Mouse (Mus musculus) right cerebral cortex, adult 18-20 months (tissue): ENCODE measurements around the gene Olfr10.
"Not testable (repeated sequence)": the region's sequence is repeated elsewhere in the genome, so short reads cannot be mapped to it uniquely, and the experiment has no call there.

Source experiments
- DNase-seq: peaks from one replicate; pipeline ENCODE4 v3.0.0; 2022; ENCODE audit warnings: mixed read lengths

The Olfr10 gene

GRCm38 (mm10) chr11:49304441-49304840, at the start of gene Olfr10:
Gene Olfr10, plus strand, starts transcription at chr11:49304741.
- no peak for DNase-seq

DNA sequence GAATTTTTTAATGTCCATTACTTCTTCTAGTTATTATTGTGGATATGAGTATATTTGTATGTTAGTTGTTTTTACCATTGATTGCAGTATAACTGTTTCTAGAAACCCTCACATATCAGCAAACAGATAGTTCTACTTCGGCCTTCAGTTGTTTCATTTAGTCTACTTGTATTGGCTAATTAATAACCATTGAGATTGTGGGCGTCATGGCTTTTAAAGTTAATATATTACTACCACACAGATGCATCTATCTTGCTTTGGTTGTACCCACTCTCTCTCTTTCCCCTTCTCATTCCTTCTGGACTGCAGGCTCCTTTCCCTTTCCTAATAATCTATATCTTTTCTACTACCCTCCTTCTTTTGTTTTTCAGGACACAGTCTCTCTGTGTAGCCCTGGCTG, 45.2 kb upstream of the Olfr10 start:
- DNase-seq: no peak

DNA sequence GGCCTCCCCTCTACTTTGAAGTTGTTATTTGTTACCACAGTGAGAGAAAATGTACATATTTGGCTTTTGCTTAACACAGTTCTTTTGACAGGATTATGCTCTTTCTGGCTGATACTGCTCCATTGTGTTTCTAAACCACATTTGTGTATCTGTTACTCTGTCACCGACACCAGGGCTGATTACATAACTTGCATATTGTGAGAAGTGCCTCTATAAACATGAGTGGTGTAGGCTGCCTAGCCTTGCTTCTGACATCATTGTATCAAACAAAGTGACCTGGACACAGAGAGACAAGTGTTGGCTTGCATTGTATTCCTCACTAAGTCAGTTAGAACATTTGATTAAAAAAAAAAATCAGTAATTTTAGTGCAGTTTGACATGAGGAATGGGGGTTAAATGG, 44.7 kb upstream of the Olfr10 start:
- no peak for DNase-seq

- DNase-seq: no peak
Observed at GRCm38 (mm10) chr11:49260598-49261312, 43.8 kb upstream of the Olfr10 start.

DNA sequence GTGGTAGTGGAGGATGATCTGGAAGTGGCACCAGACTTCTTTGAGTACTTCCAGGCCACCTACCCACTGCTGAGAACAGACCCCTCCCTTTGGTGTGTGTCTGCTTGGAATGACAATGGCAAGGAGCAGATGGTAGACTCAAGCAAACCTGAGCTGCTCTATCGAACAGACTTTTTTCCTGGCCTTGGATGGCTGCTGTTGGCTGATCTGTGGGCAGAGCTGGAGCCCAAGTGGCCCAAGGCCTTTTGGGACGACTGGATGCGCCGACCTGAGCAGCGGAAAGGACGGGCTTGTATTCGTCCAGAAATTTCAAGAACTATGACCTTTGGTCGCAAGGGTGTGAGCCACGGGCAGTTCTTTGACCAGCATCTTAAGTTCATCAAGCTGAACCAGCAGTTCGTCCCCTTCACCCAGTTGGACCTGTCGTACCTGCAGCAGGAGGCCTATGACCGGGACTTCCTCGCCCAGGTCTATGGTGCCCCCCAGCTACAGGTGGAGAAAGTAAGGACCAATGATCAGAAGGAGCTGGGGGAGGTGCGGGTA, 43.2 kb upstream of the Olfr10 start:
- DNase-seq: no peak

DNA sequence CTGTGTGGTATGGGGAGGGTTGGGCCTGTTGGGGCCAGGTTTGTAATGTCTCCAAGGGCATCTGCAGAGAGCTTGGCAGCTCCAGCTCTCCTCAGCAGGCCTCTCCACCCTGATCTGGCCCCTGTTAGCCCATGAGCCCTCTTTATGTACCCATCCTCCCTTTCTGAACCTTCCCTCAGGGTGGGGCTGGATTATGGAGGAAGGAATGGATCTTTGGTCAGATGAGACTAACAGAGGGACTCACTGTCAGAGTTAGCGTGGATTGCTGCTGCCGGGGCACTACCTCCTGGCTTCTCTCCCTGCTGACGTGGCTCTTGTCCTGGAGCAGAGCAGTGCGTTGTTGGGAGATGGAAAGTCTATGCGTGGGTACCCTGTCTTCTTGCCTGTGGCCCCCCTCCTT, 42.3 kb upstream of the Olfr10 start:
- DNase-seq: no peak

GRCm38 (mm10) chr11:49263149-49263548, 41.4 kb upstream of the Olfr10 start:
- DNase-seq: no peak

DNA sequence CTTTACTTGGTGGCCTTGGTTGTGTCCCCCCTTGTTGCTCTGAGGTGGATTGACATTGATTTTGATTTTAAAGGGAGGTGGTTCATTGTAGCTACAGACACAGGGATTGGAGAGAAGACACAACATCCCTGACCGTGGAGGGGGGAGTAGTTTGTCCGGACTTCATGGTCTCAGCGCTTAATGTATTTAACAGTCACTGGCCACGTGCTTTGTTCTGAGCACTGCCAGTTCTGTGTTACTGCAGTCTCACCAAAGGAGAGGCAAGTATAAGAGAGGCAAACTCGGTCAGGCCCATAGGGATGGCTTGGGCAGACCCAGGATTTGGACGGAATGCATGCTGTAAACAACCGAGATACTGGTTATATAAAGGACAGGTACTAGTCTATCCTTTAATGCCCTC, 40.5 kb upstream of the Olfr10 start:
- no peak for DNase-seq

GRCm38 (mm10) chr11:49264622-49265021, 39.9 kb upstream of the Olfr10 start:
- DNase-seq: no peak

GRCm38 (mm10) chr11:49265101-49265500, 39.4 kb upstream of the Olfr10 start:
- no peak for DNase-seq

GRCm38 (mm10) chr11:49266671-49267070, 37.9 kb upstream of the Olfr10 start:
- no peak for DNase-seq

DNA sequence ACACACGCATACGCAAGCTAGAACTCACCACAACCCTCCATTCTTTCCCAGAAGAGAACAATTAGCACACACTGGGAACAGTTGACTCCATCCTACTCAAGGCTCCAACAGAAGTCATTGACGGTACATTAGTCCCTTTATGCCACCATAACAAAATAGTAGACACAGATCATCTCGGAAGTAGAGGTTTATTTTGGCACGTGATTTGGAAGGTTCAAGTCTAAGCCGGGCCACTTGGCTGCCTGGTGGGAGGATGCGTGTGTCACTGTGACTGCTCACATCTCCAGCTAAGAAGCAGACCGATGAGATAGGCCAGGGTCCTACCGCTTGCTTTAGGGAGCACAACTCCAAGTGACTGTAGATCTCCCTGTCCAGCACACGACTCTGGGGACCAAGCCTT, 37.2 kb upstream of the Olfr10 start:
- DNase-seq: no peak

DNA sequence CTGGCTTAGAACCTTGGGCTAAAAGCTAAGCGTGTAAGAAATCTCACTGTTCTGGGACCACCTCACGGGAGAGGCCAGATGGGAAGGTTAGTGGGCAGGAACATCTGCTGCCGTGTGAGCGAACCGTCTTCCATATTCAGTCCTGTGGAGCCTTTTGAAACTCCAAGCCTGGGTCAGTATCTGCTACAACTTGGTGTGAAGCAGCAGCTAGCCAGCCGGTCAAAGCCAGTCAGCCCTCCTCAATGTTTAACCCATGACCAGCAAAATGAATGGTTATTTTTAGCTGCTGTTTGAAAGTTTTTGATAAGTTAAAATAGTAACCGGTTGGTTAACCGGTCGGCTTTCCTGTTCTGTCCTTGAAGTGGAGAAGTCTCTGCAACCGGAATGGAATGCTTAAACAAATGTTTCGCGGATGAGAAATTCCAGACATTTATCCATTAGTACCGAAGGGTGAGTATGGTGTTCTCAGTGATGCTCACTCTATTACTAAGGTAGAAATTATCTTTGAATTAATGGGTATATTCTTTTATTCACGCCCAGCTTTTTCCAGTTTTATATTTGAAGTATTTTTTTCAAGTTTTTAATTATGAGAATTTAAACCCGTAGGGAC, 36.5 kb upstream of the Olfr10 start:
- DNase-seq: no peak

GRCm38 (mm10) chr11:49269761-49270160, 34.8 kb upstream of the Olfr10 start:
- no peak for DNase-seq

GRCm38 (mm10) chr11:49270368-49270767, 34.2 kb upstream of the Olfr10 start:
- no peak for DNase-seq

DNA sequence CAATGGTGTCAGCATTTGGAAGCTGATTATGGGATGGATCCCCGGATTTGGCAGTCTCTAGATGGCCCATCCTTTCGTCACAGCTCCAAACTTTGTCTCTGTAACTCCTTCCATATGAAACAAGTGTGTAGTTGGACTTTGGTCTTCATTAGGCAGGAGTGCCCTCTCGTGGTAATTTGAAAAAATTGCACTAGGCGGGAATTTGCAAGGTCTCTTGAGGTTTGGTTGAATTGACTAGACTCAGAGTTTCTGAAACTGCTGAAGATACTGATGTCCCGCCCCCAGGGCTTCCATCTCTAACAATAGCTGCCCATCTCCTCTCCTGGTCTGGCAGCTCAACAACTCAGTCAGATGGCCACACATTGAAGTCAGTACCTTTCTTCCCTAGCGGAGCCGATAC, 33.2 kb upstream of the Olfr10 start:
- DNase-seq: peak; percentile 44

GRCm38 (mm10) chr11:49273834-49274519, 30.6 kb upstream of the Olfr10 start:
- DNase-seq: no peak

- DNase-seq: no peak
Observed at GRCm38 (mm10) chr11:49278222-49278621, 26.3 kb upstream of the Olfr10 start, which contains the start of gene Olfr1393. Gene Olfr1393, plus strand, starts transcription at chr11:49278304.

DNA sequence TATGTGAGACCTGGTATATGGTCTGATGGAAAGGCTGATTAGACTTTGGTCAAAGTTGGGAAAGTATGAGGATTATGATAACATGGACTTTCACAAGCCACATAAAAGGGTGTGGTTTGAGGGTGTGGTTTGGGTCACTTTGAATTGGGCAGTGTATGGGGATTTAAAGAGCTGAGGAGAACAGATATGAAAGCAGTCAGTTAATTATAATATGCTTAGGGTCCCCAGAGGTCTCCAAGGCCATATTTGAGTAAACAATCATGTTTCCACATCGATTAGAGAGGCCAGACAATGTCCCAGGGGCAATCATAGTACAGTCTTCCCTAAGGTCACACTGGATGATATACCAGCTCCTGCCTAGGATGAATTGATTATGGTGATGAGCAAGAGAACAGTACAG, 19.6 kb upstream of the Olfr10 start, which contains the start of gene Olfr1392:
Olfr1392 (plus strand) TSS at position 301 of the 400 bp plus-strand sequence.
- not testable (repeated sequence) for DNase-seq

DNA sequence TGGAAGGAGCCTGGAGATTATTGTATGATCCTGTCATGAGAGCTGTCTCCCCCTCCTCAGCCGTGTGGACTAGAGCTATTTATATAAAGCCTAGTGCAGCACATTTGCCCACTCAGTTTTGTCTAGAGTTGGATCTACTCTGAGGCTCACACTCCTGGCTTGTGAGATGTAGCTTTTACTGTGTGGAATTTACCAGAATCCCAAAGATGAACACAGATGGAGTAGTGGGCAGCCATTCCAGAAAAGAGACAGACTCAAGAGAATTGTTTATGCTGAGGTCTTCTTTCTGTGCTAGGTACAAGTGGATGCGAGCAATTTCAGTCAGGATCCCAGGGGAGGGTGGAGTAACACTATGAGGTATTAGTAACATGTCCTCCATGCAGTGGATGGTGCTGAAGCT, 17.3 kb upstream of the Olfr10 start:
- DNase-seq: peak; percentile 45

DNA sequence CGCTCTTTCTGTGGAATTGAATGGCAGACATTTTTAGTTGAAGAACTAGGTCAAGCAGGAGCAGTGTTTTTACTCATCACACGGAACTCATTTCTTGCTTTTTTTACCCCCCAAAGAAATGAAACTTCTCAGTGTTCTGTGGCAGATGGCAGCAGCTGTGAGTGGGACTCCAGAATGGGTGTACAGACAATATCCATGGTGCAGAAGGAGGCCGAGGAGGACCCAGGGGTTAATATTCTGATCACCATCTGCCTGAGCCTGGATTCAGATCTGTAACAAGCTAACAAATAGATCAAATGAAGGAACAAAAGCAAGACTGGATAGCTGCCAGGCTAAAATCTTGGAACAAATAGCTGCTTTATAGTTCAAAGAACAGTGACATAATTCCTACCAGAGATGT, 11.8 kb upstream of the Olfr10 start:
- peak; percentile 73 for DNase-seq

GRCm38 (mm10) chr11:49308547-49308946, 4.0 kb downstream of the Olfr10 start:
- DNase-seq: not testable (repeated sequence)

DNA sequence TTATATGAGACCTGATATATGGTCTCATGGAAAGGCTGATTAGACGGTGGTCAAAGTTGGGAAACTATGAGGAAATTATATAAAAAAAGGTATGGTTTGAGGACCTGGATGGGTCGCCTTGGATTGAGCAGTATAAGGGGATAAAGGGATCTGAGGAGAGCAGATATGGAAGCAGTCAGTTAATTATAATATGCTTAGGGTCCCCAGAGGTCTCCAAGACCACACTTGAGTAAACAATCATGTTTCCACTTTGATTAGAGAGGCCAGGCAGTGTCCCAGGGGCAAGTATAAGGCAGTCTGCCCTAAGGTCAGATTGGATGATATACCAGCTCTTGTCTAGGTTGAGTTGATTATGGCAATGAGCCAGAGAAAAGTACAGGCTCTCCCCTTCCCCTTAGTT, 17.9 kb downstream of the Olfr10 start, which contains the start of gene Olfr1391:
Olfr1391 (plus strand) TSS at position 301 of the 400 bp plus-strand sequence.
- no peak for DNase-seq

GRCm38 (mm10) chr11:49326726-49327125, 22.2 kb downstream of the Olfr10 start:
- peak; percentile 36 for DNase-seq
